16 mouse cellular contexts compared by ENCODE assay signal in genomic region chr8:115613946-115614584, GRCm38 (mm10).
DNase-seq lines count a peak whose midpoint lies in the region; ATAC-seq and TF ChIP-seq lines count a peak whose summit lies in the region.
"Had no signal": no experiment of that assay in that cellular context is flagged by ENCODE, and none has a peak within 500 bp of the region (broad histone marks: within the 10 kb centered on the region; RNA-seq: fewer than 3 reads in every experiment).

No protein-coding gene starts in this region.

- TF ChIP-seq EP300 in lung, postnatal 0 days (IDR thresholded peaks at IDR 0.05), result peak; percentile 37; the same call in 1 of the 2 replicates

- no peaks in the 10 kb centered on the region for H3K9me3 ChIP-seq in heart, embryonic 10.5 days
- H3K9me3 ChIP-seq in lung, postnatal 0 days (ENCODE audit: low read length), result no peaks in the 10 kb centered on the region
- H3K9me3 ChIP-seq in forebrain, embryonic 10.5 days, result no peaks in the 10 kb centered on the region
- H3K9me3 ChIP-seq: embryonic facial prominence, embryonic 12.5 days; forebrain, embryonic 13.5 days; hindbrain, embryonic 15.5 days; limb, embryonic 12.5 days; stomach, embryonic 15.5 days had no signal

- H3K4me2 ChIP-seq in lung, postnatal 0 days (replicated peaks; ENCODE audit: low read depth, low read length), result no peak overlapping the region
- H3K4me2 ChIP-seq: embryonic facial prominence, embryonic 12.5 days; forebrain, embryonic 13.5 days; hindbrain, embryonic 15.5 days; limb, embryonic 12.5 days; stomach, embryonic 15.5 days had no signal

- ATAC-seq in lung, postnatal 0 days, result peak; percentile 57
- ATAC-seq: activated CD4-positive, CD25-positive, alpha-beta regulatory T cell, adult 4 months; forebrain, embryonic 13.5 days had no signal

- peak; percentile 98 for DNase-seq in heart, adult 11 months
- no peak for DNase-seq in heart, embryonic 10.5 days (ENCODE audit: low spot score)
- DNase-seq in lung, postnatal 0 days (ENCODE audit: low spot score), result peak; percentile 42
- no peak for DNase-seq in lung, postnatal 14 days
- peak; percentile 7 to 9 for DNase-seq in heart, postnatal 10 days
- peak; percentile 34 for DNase-seq in skeletal muscle tissue, adult 2 months (ENCODE audit: low read depth, low spot score)
- DNase-seq in forebrain, embryonic 10.5 days (ENCODE audit: extremely low spot score, low spot score), result no peak
- DNase-seq: cerebellum, postnatal 25 days; kidney, adult 8-10 months; thymus, postnatal 14 days had no signal

- H3K27me3 ChIP-seq in heart, embryonic 10.5 days (ENCODE audit: insufficient read depth, poor library complexity, severe bottlenecking), result no peaks in the 10 kb centered on the region
- H3K27me3 ChIP-seq in lung, postnatal 0 days (replicated peaks; ENCODE audit: insufficient read depth, low read length), result no peaks in the 10 kb centered on the region
- no peaks in the 10 kb centered on the region for H3K27me3 ChIP-seq in forebrain, embryonic 10.5 days (ENCODE audit: poor library complexity, severe bottlenecking)
- H3K27me3 ChIP-seq: embryonic facial prominence, embryonic 12.5 days; forebrain, embryonic 13.5 days; hindbrain, embryonic 15.5 days; limb, embryonic 12.5 days; stomach, embryonic 15.5 days had no signal

- 57% methylated on average over 5 of the region's 5 CpGs for WGBS in heart, embryonic 10.5 days
- 47% methylated on average over 5 of the region's 5 CpGs for WGBS in lung, postnatal 0 days
- WGBS in forebrain, embryonic 10.5 days, result 86% methylated on average over 5 of the region's 5 CpGs

- no peak overlapping the region for H3K4me3 ChIP-seq in heart, embryonic 10.5 days
- H3K4me3 ChIP-seq in lung, postnatal 0 days (ENCODE audit: low read depth, low read length), result no peak overlapping the region
- no peak overlapping the region for H3K4me3 ChIP-seq in forebrain, embryonic 10.5 days
- H3K4me3 ChIP-seq: embryonic facial prominence, embryonic 12.5 days; forebrain, embryonic 13.5 days; hindbrain, embryonic 15.5 days; limb, embryonic 12.5 days; stomach, embryonic 15.5 days had no signal

- no peak overlapping the region for H3K9ac ChIP-seq in lung, postnatal 0 days (replicated peaks; ENCODE audit: low read depth)
- H3K9ac ChIP-seq: embryonic facial prominence, embryonic 12.5 days; forebrain, embryonic 13.5 days; hindbrain, embryonic 15.5 days; limb, embryonic 12.5 days; stomach, embryonic 15.5 days had no signal

- TF ChIP-seq CTCF in lung, postnatal 0 days (IDR thresholded peaks at IDR 0.05), result no peak

- H3K27ac ChIP-seq in heart, embryonic 10.5 days, result no peak overlapping the region
- no peak overlapping the region for H3K27ac ChIP-seq in lung, postnatal 0 days (ENCODE audit: low read length)
- H3K27ac ChIP-seq in forebrain, embryonic 10.5 days, result no peak overlapping the region
- H3K27ac ChIP-seq: embryonic facial prominence, embryonic 12.5 days; forebrain, embryonic 13.5 days; hindbrain, embryonic 15.5 days; limb, embryonic 12.5 days; stomach, embryonic 15.5 days had no signal

- intact Hi-C loops in heart, postnatal 10 days (cut with DNase I), result no loop called here

- H3K4me1 ChIP-seq in heart, embryonic 10.5 days, result no peaks in the 10 kb centered on the region
- H3K4me1 ChIP-seq in lung, postnatal 0 days (ENCODE audit: insufficient read depth, low read depth, low read length), result no peaks in the 10 kb centered on the region
- no peaks in the 10 kb centered on the region for H3K4me1 ChIP-seq in forebrain, embryonic 10.5 days
- H3K4me1 ChIP-seq: embryonic facial prominence, embryonic 12.5 days; forebrain, embryonic 13.5 days; hindbrain, embryonic 15.5 days; limb, embryonic 12.5 days; stomach, embryonic 15.5 days had no signal

- H3K36me3 ChIP-seq in heart, embryonic 10.5 days, result no peaks in the 10 kb centered on the region
- H3K36me3 ChIP-seq in lung, postnatal 0 days (ENCODE audit: insufficient read depth, low read length), result no peaks in the 10 kb centered on the region
- no peaks in the 10 kb centered on the region for H3K36me3 ChIP-seq in forebrain, embryonic 10.5 days (replicated peaks)
- H3K36me3 ChIP-seq: embryonic facial prominence, embryonic 12.5 days; hindbrain, embryonic 15.5 days; limb, embryonic 12.5 days; stomach, embryonic 15.5 days had no signal

Comparison
In these comparisons a context has a peak if more than half of its experiments do, and no peak if none do; other contexts are left out.
1. DNase-seq: peak in heart, adult 11 months (single experiment), lung, postnatal 0 days (single experiment), heart, postnatal 10 days (2 of 2) and skeletal muscle tissue, adult 2 months (single experiment); none in heart, embryonic 10.5 days (single experiment), lung, postnatal 14 days (single experiment) and forebrain, embryonic 10.5 days (single experiment).